ENCODE assay signal across 15 mouse cellular contexts in genomic region chr14:23422481-23423040, GRCm38 (mm10).
"Had no signal": no experiment of that assay in that cellular context is flagged by ENCODE, and none has a peak within 500 bp of the region (broad histone marks: within the 10 kb centered on the region; RNA-seq: fewer than 3 reads in every experiment).

No protein-coding gene starts in this region.

- ATAC-seq: lung, postnatal 0 days had no signal

- H3K9me3 ChIP-seq: kidney, embryonic 15.5 days; limb, embryonic 13.5 days; midbrain, embryonic 10.5 days; neural tube, embryonic 12.5 days had no signal

- H3K4me3 ChIP-seq: kidney, embryonic 15.5 days; limb, embryonic 13.5 days; midbrain, embryonic 10.5 days; myocyte; neural tube, embryonic 12.5 days had no signal

- DNase-seq: kidney, adult 18-20 months; kidney, postnatal 25 days; layer of hippocampus, postnatal 36 days; lung, adult 2 months; lung, postnatal 36 days; midbrain, embryonic 14.5 days; thymus, postnatal 4 days had no signal

- H3K36me3 ChIP-seq: kidney, embryonic 15.5 days; limb, embryonic 13.5 days; midbrain, embryonic 10.5 days; neural tube, embryonic 12.5 days had no signal

- H3K9ac ChIP-seq: kidney, embryonic 15.5 days; limb, embryonic 13.5 days; liver, embryonic 14.5 days; neural tube, embryonic 12.5 days had no signal

- H3K4me1 ChIP-seq: neural tube, embryonic 12.5 days had no signal

- H3K4me2 ChIP-seq: kidney, embryonic 15.5 days; limb, embryonic 13.5 days; neural tube, embryonic 12.5 days had no signal

- H3K27ac ChIP-seq: kidney, embryonic 15.5 days; limb, embryonic 13.5 days; liver, embryonic 14.5 days; midbrain, embryonic 10.5 days; neural tube, embryonic 12.5 days; stomach, postnatal 0 days had no signal

- H3K27me3 ChIP-seq: kidney, embryonic 15.5 days; limb, embryonic 13.5 days; neural tube, embryonic 12.5 days had no signal
